Mouse (Mus musculus) intestine, postnatal 0 days (tissue): ENCODE measurements at regions not wholly inside any gene's neighbourhood (a gene's known extent, or its start where the extent isn't known, plus 50 kb on each side); places are given as distances from the start of the nearest gene placed in this dataset.

Experiments
- ATAC-seq: fragments of 200-750 bp; cut with Nextera tagmentation; 2 replicates; pipeline ENCODE4 v1.8.0; 2017; ENCODE audit warnings: mild to moderate bottlenecking, moderate TSS enrichment, moderate library complexity
- H3K27ac ChIP-seq: fragments of 300-500 bp; sonication (generic); 2 replicates; pipeline ENCODE4 v1.5.1; 2014; ENCODE audit warnings: mild to moderate bottlenecking, low read depth, low read length, moderate library complexity
- H3K27me3 ChIP-seq: fragments of 300-500 bp; sonication (generic); replicated peaks from 2 replicates; pipeline ENCODE4 v1.6.1; 2014; ENCODE audit warnings: low read length, mixed read lengths; ENCODE audit not compliant: control insufficient read depth, insufficient read depth
- H3K36me3 ChIP-seq: fragments of 300-500 bp; sonication (generic); 2 replicates; pipeline ENCODE4 v1.6.1; 2014; ENCODE audit warnings: mild to moderate bottlenecking, moderate library complexity; ENCODE audit not compliant: control insufficient read depth, insufficient read depth
- H3K4me1 ChIP-seq: fragments of 300-500 bp; sonication (generic); replicated peaks from 2 replicates; pipeline ENCODE4 v1.6.1; 2014; ENCODE audit warnings: antibody characterized with exemption, low read length, mixed read lengths; ENCODE audit not compliant: control insufficient read depth, insufficient read depth
- H3K4me2 ChIP-seq: fragments of 300-500 bp; sonication (generic); replicated peaks from 2 replicates; pipeline ENCODE4 v1.6.1; 2014; ENCODE audit warnings: low read depth, mild to moderate bottlenecking, moderate library complexity
- H3K4me3 ChIP-seq: fragments of 300-500 bp; sonication (generic); 2 replicates; pipeline ENCODE4 v1.5.1; 2014; ENCODE audit warnings: low read depth, low read length
- H3K9ac ChIP-seq: fragments of 300-500 bp; sonication (generic); 2 replicates; pipeline ENCODE4 v1.6.1; 2014; ENCODE audit warnings: mild to moderate bottlenecking, low read depth, low read length
- H3K9me3 ChIP-seq: fragments of 300-500 bp; sonication (generic); 2 replicates; pipeline ENCODE4 v1.6.1; 2016; ENCODE audit warnings: mixed run types; ENCODE audit not compliant: control insufficient read depth
- CTCF ChIP-seq: sonication (generic); IDR thresholded peaks from 2 replicates; pipeline ENCODE4 v1.5.1; 2016; ENCODE audit warnings: low read depth, mild to moderate bottlenecking, control low read depth, antibody characterized with exemption, moderate library complexity
- WGBS: fragments of 180-500 bp; shearing (Covaris S2); extraction: QIAGEN DNeasy Blood & Tissue Kit; methylation state at CpG from one replicate; pipeline ENCODE4 v1.1.7; 2014; 5-methylcytosine and 5-hydroxymethylcytosine counted together

- no peak for TF ChIP-seq CTCF
- no peak overlapping the region for H3K4me2 ChIP-seq
- no peaks in the 10 kb centered on the region for H3K27me3 ChIP-seq
- peak; percentile 33; the same call in 1 of the 2 replicates for ATAC-seq
- WGBS, result 40% methylated on average over 17 of the region's 17 CpGs
- no peaks in the 10 kb centered on the region for H3K36me3 ChIP-seq
- no peak overlapping the region for H3K4me3 ChIP-seq
- no peak overlapping the region for H3K9ac ChIP-seq
- no peaks in the 10 kb centered on the region for H3K9me3 ChIP-seq
- H3K27ac ChIP-seq, result no peak overlapping the region
- no peaks in the 10 kb centered on the region for H3K4me1 ChIP-seq
Measured at GRCm38 (mm10) chr3:153085096-153085788, 103.2 kb upstream of the St6galnac5 start.

DNA sequence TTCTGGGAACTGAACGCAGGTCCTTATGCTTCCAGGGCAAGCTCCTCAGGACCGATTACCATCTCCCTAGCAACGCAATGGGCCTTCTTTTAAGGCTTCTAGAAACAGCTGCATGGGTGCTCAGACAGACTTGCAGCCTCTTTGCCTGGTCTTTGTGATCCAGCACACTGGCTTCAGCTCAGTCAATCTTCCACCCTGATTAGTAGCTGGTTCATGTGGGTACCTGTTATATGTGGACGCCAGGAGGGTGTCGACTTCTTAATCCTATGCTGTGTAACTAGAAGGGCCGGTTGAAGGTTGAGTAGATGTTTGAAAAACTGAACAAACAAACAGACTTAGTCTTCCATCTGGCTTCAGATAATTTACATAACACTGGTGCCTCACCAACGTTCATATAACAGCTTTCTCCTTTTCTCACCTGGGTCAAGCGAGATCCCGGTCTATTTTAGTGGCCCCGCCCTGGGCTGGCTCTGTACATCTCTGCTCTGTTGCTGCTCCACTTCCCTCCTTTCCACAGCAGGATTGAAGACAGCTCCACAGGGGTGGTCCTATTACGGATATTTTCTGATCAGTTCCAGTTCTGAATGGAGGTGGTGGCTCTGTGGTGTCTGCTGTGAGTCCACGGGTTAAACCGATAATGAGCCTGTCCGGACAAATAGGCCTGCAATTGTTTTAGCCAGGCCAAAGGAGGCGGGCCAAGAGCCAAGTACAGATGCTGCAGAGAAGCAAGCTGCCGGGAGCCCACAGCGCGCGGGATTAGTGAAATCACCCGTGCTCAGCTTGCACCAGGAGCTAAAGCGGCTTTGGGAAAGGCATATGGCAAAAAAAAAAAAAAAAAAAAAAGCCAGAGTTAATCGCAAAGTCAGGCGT, 102.4 kb upstream of the St6galnac5 start:
- 62% methylated on average over 23 of the region's 23 CpGs for WGBS
- Histone ChIP-seq H3K9me3 (no peaks in the 10 kb centered on the region), H3K4me1 (no peaks in the 10 kb centered on the region), H3K9ac (no peak overlapping the region), H3K4me3 (no peak overlapping the region), H3K4me2 (no peak overlapping the region), H3K27ac (no peak overlapping the region), H3K27me3 (no peaks in the 10 kb centered on the region), H3K36me3 (no peaks in the 10 kb centered on the region)
- ATAC-seq, result no peak
- TF ChIP-seq CTCF, result no peak

- ATAC-seq, result no peak
- Histone ChIP-seq H3K4me3 (no peak overlapping the region), H3K9me3 (no peaks in the 10 kb centered on the region), H3K4me2 (no peak overlapping the region), H3K9ac (no peak overlapping the region), H3K27me3 (no peaks in the 10 kb centered on the region), H3K36me3 (no peaks in the 10 kb centered on the region), H3K4me1 (no peaks in the 10 kb centered on the region), H3K27ac (no peak overlapping the region)
- 73% methylated on average over 3 of the region's 3 CpGs for WGBS
- peak; percentile 14; the same call in 1 of the 2 replicates for TF ChIP-seq CTCF
Measured at GRCm38 (mm10) chr3:153080371-153080770, 98.3 kb upstream of the St6galnac5 start.

DNA sequence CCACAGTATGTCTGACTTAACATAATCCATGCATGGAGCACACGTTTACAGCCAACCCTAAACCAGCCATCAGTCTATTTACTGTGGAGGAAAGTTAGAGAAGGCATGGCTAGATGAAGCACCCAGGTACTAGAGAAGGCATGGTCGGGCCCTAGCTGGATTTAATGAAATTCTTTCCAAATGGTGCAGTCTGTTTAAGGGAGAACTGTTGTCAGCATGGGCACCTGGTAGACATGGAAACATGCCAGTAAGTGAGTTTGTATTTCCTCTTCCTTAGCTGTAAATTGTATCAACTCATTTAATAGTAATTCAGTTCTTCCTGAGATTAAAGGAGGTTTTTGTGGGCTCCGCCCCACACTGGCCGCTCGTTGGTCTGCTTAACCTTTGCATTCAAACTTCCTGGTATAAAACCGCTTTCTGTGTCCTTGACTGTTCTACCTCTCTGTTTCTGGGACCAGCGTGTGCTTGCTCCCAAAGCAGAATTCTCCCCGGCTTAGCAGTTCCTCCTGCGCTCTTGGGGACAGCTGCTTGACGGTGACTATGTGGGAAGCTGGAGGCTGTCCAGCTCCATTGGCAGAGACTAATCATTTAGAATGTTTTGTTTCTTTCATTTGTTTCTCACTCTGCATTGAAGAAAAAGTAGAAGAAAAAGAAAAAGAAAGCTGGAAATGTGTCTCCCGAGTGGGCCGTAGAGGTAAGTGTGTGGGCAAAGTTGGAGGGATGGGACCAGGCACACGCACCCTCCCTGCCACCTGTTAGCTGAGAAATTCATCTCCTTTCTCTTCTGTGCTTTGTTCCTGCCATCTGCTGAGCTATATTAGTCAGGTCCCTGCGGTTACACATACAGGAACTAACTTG, 96.0 kb upstream of the St6galnac5 start:
- no peaks in the 10 kb centered on the region for H3K4me1 ChIP-seq
- H3K4me2 ChIP-seq, result no peak overlapping the region
- 56% methylated on average over 14 of the region's 14 CpGs for WGBS
- H3K36me3 ChIP-seq, result no peaks in the 10 kb centered on the region
- ATAC-seq, result no peak
- no peaks in the 10 kb centered on the region for H3K9me3 ChIP-seq
- H3K27ac ChIP-seq, result no peak overlapping the region
- no peak for TF ChIP-seq CTCF
- no peak overlapping the region for H3K9ac ChIP-seq
- H3K27me3 ChIP-seq, result no peaks in the 10 kb centered on the region
- no peak overlapping the region for H3K4me3 ChIP-seq

DNA sequence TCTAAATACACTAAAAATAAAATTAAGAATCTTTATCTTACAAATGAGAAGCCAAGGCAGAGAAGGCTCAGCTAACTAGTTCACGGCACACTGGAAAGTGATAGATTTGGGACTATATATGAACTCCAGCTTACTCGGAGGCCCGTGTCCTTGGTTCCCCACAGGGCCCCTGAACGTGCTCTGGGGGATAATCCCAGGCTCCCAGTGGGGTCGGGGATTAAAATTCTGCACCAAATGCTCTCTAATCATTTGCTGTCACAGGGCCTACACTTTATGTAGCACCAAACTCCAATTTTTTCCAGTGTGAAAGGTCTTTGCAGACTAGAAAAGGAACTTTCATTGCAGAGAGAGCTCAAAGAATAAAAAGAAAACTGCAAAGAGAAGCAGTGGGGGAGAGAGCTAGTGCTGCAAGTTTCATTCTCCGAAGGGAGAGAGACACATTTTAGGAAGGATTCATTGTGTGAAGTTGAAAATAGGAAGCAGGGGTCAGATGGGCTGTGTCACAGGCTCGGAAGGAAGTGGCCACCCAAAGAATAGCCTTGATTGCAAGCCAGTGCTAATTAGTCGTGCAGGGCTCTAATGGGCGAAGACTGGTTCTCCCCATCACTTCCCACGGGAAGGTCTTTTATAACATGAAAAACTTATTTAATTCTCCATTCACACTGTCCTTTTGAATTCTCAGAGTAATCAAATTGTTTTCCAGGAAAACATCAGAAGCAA, 90.3 kb upstream of the St6galnac5 start:
- Histone ChIP-seq H3K4me1 (no peaks in the 10 kb centered on the region), H3K4me2 (no peak overlapping the region), H3K9me3 (no peaks in the 10 kb centered on the region), H3K27me3 (no peaks in the 10 kb centered on the region), H3K4me3 (no peak overlapping the region), H3K9ac (no peak overlapping the region), H3K36me3 (no peaks in the 10 kb centered on the region), H3K27ac (no peak overlapping the region)
- ATAC-seq, result no peak
- WGBS, result 70% methylated on average over 10 of the region's 10 CpGs
- no peak for TF ChIP-seq CTCF
